Mouse (Mus musculus): ENCODE results near the gene Plekhg6.

Gene Plekhg6

DNA sequence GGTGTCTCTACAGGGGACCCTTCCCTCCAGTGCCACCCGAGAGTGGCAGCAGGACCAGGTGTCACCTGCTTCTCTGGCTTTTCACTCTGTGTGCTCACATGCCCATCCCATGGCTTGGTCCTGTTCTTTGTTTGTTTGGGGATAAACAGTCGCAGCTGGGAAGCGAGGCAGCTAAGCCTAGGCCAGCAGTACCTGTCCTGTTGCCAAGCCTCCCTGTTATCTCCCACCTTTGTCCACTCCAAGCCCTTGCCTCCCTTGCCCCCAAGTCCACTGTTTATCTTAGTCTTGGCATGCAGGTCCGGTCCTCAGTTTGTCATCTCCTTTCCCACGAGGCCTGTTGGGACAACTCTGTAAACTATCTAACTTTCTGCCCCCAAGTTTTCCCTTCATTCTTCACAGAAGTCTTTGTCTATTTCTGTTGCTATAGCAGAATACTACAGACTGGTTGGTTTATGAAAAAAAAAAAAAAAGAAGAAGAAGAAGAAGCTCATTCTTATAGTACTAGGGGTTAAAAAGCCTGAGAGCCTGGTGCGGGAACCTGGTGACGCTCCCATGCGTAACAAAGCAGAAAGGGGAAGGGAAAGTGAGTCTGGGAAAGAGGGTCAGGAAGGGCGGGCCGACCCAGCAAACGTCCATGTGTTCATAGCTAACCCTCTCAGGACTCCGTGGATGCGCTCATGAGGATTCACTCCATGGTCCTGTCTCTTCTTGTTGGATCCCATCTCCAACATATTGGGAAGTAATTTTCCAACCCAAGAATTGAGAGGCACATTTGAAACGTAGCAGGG, 47.3 kb downstream of the Plekhg6 start:
- CTCF ChIA-PET, result interaction anchor here (0.7 kb wide), 1 partner anchor 25 kb away, joined by 5 read pairs; no protein-coding TSS in a partner anchor

DNA sequence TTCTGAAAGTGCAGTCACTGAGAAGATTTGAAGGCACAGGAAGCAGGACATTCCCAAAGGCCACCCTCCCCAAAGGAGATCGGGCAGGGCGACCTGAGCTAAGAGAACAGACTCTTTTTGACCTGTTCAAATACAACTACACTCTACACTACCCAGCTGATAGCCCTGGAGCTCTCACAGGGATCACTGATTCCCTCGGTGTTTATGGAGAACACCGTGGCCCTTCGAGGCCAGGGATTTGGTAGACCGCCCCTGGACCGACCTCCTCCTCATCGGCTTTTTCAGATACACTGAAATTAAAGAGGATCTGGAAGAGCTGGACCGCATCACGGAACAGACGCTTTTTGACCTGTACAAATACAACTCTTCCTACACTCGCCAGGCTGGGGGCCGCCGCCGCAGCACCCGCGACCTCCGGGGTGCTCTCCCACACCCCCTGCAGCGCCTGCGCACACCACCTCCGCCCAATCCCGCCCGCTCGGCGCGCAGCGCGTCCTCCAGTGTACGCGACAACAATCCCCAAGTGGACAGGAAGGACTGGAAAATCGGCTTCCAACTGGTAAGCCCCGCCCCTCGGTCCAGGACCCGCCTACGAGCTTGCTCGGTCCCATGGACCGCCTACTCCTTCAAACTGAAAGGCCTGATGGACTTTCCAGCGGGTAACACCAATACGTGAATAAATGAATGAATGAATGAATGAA, 49.8 kb downstream of the Plekhg6 start:
- CTCF ChIA-PET, result interaction anchor here (0.7 to 0.8 kb wide), 2 partner anchors 24 to 33 kb away, joined by 3 read pairs; no protein-coding TSS in a partner anchor

DNA sequence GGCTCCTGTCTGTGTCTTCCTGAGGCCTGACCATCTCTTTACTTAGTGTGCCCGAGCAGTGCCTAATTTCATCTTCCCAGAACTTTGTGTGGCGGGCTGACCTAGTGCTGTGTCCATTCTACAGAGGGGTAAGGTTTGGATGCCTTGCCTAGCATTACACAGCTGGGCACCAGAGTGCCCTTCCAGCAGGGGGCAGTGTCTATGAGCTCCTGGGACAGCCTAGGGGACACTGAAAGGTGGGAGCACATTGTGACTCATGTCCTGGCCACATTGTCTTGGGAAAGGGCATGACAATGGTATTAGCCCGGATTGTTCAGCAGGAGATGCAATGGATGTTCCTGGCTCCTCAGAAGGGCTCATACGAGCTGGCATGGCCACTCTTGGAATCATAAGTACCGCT, 52.4 kb downstream of the Plekhg6 start:
- CTCF ChIA-PET, result no interaction called here

DNA sequence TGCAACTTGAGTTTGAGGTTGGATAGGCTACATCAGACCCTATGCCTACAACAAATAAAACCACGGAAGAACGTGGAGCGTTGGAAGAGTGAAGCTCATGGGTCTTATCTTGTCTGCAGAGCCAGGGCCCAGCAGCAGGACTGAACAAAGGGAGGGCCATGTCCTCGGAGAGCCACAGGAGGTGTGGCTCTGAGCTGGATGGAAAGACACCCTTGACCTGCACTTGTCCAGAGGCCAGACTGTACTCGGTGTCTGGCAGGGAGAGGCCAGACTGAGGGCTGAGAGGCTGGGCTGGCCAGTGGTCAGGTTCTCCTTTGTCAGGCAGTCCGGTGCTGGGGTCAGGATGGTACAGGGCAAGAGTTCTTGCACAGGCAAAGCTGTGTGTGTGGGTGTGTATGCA, 55.3 kb downstream of the Plekhg6 start:
- CTCF ChIA-PET, result no interaction called here

DNA sequence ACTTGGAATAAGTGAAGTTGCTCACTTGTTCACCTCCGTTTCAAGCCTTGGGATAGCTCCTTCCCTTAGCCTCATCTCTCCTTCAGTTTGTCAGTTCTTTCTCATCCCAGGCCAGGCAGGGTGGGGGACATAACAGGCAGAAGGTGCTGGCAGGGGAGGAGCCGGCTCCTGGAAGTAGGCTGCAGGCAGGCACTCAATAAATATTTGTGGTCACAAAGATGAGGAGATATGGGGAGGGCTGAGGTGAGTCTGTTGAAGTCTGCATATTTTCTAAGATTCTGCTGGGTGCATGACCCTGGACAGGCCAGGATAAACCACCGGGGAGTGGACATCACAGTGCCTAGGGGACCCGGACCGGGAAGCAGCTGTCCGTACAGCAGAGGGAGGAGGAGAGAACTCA, 57.0 kb downstream of the Plekhg6 start:
- CTCF ChIA-PET, result no interaction called here

DNA sequence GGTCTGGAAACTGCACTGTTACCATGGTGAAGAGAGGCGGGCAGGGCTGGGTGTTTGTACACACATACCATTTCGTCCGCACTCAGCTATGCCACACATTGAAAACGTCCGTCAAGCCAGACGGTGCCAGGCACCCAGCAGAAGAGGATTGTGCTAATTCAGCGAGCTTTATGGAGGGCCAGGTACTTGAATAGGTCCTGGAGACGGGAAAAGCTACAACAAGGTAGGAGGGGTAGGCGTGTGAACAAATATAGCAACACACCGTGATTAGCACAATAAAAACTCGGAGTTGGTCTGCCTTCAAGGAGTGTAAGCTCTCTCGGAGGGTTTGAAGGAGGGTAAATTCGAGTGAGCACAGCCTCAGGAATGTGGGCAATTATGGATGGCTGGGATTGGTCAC, 57.8 kb downstream of the Plekhg6 start:
- CTCF ChIA-PET, result no interaction called here

DNA sequence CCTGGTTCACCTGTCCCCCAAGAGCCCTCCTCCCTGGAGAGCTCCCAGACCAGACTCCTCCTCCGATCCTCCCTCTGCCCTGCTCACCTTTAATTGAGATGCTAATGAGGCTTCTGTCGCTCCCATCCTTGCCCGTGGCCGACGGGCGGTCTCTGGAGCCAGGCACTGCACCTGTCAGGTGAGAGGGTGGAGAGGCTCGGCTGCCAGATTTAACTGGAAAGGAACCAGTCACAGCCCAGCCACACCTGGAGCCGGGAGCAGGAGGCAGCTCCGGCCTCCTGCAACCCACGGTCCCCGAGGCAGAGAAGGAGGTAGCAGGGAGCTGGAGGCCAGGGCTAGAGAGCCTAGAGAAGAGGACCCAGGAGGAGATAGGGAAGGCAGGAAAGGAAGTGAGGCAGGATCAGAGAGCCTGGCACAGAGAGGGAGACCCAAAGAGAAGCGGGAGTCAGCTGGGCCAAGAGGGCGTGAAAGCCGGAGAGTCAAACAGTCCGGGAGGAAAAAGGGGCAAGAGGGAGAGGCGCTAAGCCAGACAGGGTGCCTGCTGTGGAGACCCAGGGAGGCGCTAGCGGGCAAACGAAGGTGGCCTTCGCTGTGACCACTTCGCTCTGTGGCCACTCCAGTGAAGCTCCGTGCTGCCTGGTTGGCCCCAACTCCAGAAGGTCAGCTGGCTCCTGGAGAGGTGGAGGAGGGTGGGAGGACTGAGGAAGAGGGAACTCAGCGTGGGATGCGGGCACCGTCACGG, 59.3 kb downstream of the Plekhg6 start:
- CTCF ChIA-PET, result no interaction called here

DNA sequence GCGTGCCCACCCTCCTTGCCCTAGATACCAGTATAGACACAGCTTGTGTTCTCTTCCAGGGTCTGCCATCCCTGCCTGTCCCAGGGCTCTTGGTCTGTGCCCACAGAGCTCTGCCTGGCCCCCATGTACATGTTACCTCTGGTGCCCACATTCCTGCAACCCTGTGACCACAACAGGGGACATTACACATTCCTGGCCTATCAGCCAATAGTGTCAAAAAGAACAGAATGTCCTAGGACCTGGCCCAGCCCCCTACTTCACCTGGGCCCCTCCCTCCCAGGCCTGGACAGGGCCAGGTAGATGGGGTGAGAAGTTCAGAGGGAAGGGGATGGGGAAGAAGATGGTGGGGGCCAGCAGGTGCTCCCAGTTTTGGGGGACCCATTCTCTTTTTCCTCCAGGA, 60.3 kb downstream of the Plekhg6 start, which contains the start of gene Scnn1a:
Gene Scnn1a, plus strand, starts transcription at position 337 of the 400 bp plus-strand sequence.
- CTCF ChIA-PET, result no interaction called here

DNA sequence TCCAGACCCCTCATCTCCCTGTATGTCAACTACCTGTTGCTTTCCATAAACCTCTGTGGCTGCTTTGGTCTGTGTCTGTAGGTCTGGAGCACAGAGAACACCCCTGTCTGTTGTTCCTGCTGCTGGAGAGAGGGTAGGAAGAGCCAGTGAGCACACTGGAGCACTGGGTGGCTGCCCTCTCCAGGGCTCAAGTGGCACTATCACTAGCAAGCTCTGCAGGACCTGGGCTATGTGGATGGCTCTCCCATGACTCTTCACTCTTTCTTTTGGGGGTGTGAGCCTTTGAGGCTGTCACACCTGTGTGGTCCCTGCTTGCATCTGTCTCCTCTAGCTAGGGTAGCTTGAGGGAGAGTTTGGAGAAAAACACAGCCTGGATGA, 60.7 kb downstream of the Plekhg6 start:
- CTCF ChIA-PET, result no interaction called here

DNA sequence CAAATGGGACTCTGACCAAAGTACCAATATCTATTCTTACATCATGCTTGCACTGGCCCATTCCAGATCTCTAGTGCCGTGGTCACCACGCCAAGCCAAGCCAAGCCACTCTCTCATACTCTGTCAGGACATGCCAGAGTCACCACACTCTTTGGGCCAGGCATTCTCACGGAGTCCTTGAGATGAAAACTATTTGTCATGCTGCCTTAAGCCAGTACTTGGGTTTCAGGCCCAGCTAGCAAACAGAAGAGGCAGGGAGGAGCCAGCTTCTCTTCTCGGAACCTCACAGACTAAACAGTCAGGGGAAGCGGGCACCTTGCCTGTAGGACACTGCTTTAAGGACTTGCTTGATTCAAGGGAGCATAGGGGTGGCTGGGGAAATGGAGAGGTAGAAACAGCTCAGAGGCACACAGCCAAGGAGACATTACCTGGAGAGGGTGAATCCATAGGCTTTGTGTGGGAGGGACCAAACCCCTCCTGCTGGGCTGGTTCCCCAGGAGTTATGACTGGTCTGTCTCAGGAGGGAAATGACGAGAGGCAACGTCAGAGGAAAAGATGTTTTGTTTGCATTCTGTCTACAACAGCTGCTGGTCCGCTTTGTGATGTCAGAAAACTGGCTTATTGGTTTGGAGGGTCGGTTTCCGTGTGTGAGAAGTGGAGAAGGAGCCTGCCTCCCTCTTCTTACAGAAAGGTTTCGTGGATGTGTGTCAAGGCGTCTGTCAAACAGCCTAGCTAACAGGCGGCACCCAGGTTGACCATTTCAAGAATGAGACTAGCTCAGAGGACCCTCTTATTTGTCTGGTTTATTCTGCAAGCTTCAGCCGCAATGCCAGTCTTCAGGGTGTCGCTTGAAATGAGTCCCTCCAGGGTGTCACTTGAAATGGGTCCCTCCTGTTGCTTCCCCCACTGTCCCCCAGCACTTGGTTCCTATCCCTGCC, 61.3 kb downstream of the Plekhg6 start:
- CTCF ChIA-PET, result no interaction called here

DNA sequence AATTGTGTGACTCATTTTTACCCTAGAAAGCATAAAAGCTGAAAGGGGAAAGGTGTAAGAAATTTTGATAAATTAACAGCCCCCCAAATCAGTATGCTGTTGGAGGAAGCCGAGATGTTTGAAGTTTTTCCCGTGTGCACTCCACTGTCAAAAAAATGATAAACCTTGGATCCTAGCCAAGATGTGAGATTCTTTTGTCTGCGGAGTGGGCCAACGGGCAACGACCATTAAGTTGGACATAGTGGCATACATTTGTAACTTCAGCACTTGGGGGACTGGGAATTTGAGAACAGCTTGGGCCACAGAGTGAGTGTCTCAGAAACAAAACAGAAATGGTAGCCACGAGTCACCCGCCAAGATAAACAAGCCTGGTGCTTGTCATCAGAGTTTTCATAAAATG, 63.5 kb downstream of the Plekhg6 start:
- CTCF ChIA-PET, result no interaction called here

DNA sequence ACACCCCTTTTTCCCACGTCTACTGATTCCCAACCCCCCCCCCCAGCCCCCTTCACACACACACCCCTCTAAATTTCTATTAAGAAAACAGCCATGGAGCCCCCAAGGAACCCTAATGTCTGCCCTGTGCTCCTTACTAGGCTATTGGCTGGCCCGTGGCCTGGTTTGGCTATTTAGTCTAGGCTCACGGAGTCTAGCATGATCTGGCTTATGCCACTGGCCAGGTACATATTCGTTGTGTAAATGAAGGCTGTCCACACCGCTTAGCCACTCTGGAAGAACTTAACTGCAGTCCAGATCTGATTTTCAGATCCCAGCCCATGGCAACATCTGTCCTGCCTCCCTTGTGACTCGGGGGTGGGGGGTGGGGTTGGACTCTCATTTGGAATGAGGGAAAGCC, 65.8 kb downstream of the Plekhg6 start:
- CTCF ChIA-PET, result interaction anchor here (0.7 kb wide), 1 partner anchor 49 kb away, joined by 4 read pairs; no protein-coding TSS in a partner anchor

DNA sequence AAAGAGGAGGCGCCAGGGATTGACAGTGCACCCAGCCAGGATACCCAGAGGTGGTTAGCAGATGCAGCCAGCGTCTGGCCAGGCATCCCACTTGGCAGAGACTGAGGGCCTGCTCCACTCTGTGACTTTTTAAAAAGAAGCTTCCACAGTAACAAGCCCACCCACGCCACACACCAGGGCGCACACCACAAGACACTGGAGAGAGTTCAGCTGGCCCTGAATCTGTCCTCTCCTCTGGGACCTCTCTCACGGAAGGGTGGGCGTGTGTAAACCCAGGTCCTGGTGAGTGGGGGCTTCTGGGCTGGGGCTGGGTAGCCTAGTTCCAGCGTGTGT, 66.4 kb downstream of the Plekhg6 start:
- CTCF ChIA-PET, result no interaction called here

DNA sequence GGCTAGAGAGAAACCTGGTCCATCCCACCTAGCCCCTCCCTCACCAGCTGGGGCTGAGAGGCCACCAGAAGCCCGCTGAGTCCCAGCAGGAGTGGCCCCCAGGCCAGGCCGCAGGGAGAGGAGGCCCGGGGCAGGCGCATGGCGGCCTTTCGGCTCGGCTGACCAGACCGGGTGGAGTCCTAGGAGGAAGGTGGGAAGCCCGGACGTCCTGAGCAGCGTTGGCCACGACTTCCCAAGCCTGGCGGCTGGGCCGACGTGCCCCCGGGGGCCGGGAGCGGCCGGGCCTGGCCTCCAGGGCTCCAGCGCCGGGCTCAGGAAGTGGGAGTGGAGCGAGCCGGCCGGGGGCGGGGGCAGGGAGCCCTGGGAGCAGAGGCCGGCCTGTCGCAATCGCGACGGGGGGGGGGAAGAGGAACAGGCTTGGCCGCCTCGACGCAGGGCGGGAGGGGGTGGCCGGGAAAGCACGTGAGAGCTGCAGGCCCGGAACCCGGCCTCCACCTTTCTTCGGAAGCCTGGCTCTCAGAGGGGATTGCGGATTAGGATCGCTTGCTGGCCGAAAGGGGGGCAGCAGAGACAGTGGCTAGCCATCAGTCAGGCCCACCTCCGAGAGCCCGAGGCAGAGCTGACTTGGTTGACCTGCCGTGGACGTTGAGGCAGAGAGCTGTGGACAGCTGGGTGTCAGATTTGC, 66.9 kb downstream of the Plekhg6 start, which contains the start of gene Ltbr:
Gene Ltbr, minus strand, starts transcription at position 340 of the 685 bp plus-strand sequence.
- CTCF ChIA-PET, result no interaction called here
